In genomic region chr10:80854913-80855748, GRCm38 (mm10) we compare ENCODE assay signal across 8 mouse cellular contexts. TPM values are rescaled to one million over a fixed set of nuclear protein-coding genes. Genes with fewer than 3 reads are reported as not detected.
DNase-seq lines count a peak whose midpoint lies in the region; ATAC-seq and TF ChIP-seq lines count a peak whose summit lies in the region.

TSS of gene Lsm7 (minus strand) at chr10:80855209.
TSS of gene Sppl2b (plus strand) at chr10:80855275.

- H3K27ac ChIP-seq in forebrain, postnatal 0 days (ENCODE audit: low read depth, low read length), result peak within 1 kb of the TSS; percentile 92
- H3K27ac ChIP-seq in lung, embryonic 15.5 days, result no peak within 1 kb of the TSS

- whole genome bisulfite sequencing in forebrain, postnatal 0 days, result 2% methylated on average over 81 of the region's 81 CpGs
- under 1% methylated on average over 81 of the region's 81 CpGs for WGBS in lung, embryonic 15.5 days

- peak within 1 kb of the TSS; percentile 85 for H3K9ac ChIP-seq in forebrain, postnatal 0 days
- H3K9ac ChIP-seq in lung, embryonic 15.5 days, result peak within 1 kb of the TSS; percentile 79

- H3K27me3 ChIP-seq in G1E (ENCODE audit: insufficient read depth, low read length), result no peaks in the 10 kb centered on the region
- no peaks in the 10 kb centered on the region for H3K27me3 ChIP-seq in forebrain, postnatal 0 days (ENCODE audit: insufficient read depth, low read length)
- no peaks in the 10 kb centered on the region for H3K27me3 ChIP-seq in lung, embryonic 15.5 days

- H3K9me3 ChIP-seq in G1E (replicated peaks), result no peaks in the 10 kb centered on the region
- H3K9me3 ChIP-seq in forebrain, postnatal 0 days (ENCODE audit: low read length), result no peaks in the 10 kb centered on the region
- no peaks in the 10 kb centered on the region for H3K9me3 ChIP-seq in lung, embryonic 15.5 days

- no peak for TF ChIP-seq CTCF in G1E (IDR thresholded peaks at IDR 0.05; ENCODE audit: low read depth, low read length)
- no peak for TF ChIP-seq CTCF in forebrain, postnatal 0 days (IDR thresholded peaks at IDR 0.05; ENCODE audit: low read depth)

- peaks cover 87% of the 10 kb centered on the region for H3K4me1 ChIP-seq in G1E (ENCODE audit: insufficient read depth, low read depth, low read length)
- peaks cover 19% of the 10 kb centered on the region for H3K4me1 ChIP-seq in forebrain, postnatal 0 days (ENCODE audit: insufficient read depth)
- peaks cover 43% of the 10 kb centered on the region for H3K4me1 ChIP-seq in lung, embryonic 15.5 days

- peak; percentile 7 for ATAC-seq in G1E (ENCODE audit: extremely low read depth, insufficient number of reproducible peaks, low FRiP score, poor library complexity, severe bottlenecking)
- peak; percentile 91 for ATAC-seq in forebrain, postnatal 0 days
- peak; percentile 74 for ATAC-seq in lung, embryonic 15.5 days (ENCODE audit: borderline replicate concordance, extremely low read depth, low FRiP score, low TSS enrichment)

- peaks cover 71% of the 10 kb centered on the region for H3K36me3 ChIP-seq in G1E (replicated peaks)
- H3K36me3 ChIP-seq in forebrain, postnatal 0 days (ENCODE audit: insufficient read depth), result peaks cover 26% of the 10 kb centered on the region
- peaks cover 20% of the 10 kb centered on the region for H3K36me3 ChIP-seq in lung, embryonic 15.5 days

- peak; percentile 95 for DNase-seq in G1E (ENCODE audit: low spot score)
- peak; percentile 95 to 99 for DNase-seq in cerebellum, adult 18-20 months
- DNase-seq in forebrain, postnatal 0 days, result peak; percentile 99
- peak; percentile 99 for DNase-seq in heart, postnatal 4 days
- DNase-seq in layer of hippocampus, adult 8-10 months (ENCODE audit: low spot score in 2 of 2), result peak; percentile 90 to 97
- DNase-seq in ovary, adult 18-20 months (ENCODE audit: low spot score), result peak; percentile 93
- peak; percentile 97 for DNase-seq in thymus, postnatal 0 days (ENCODE audit: low spot score)

- H3K4me3 ChIP-seq in G1E (ENCODE audit: low read depth, low read length), result peak within 1 kb of the TSS; percentile 80
- H3K4me3 ChIP-seq in forebrain, postnatal 0 days (ENCODE audit: low read depth, low read length), result peak within 1 kb of the TSS; percentile 73
- H3K4me3 ChIP-seq in lung, embryonic 15.5 days, result peak within 1 kb of the TSS; percentile 78

- peak within 1 kb of the TSS; percentile 100 for H3K4me2 ChIP-seq in forebrain, postnatal 0 days (ENCODE audit: low read depth)
- H3K4me2 ChIP-seq in lung, embryonic 15.5 days, result peak within 1 kb of the TSS; percentile 99

RNA-seq across cellular contexts. Expression of gene Lsm7, which starts in this region (rescaled TPM):
- total RNA-seq in G1E (2014; fragmentation: Nextera tagmentation) (51.2 and 53.5 TPM in 2 replicates), G1E (2017) (282 and 373 TPM in 2 replicates)
- polyA plus RNA-seq in G1E (2012), result 226 and 269 TPM in 2 replicates
- 158 and 292 TPM in 2 replicates for total RNA-seq in forebrain, postnatal 0 days (2014; rRNA removed)
- 306 and 392 TPM in 2 replicates for polyA plus RNA-seq in forebrain, postnatal 0 days (2015; fragmentation: Nextera tagmentation; extraction: Ambion mirVana)
- total RNA-seq in heart, postnatal 4 days (2021), result 10 to 100 TPM; 29.9 to 35.0 TPM
- 10 to 100 TPM; 42.1 to 61.3 (median 57.5) TPM for total RNA-seq in layer of hippocampus, adult 8-10 months (2022)
- 254 and 281 TPM in 2 replicates for polyA plus RNA-seq in lung, embryonic 15.5 days (2015; fragmentation: Nextera tagmentation; extraction: Ambion mirVana)
- 338 and 340 TPM in 2 replicates for polyA plus RNA-seq in thymus, postnatal 0 days (2015; fragmentation: Nextera tagmentation; extraction: Ambion mirVana)

RNA-seq across cellular contexts. Expression of gene Sppl2b, which starts in this region (rescaled TPM):
- 46.0 and 55.1 TPM in 2 replicates for total RNA-seq in G1E (2014; fragmentation: Nextera tagmentation)
- total RNA-seq in G1E (2017), result 18.0 and 22.1 TPM in 2 replicates
- 76.6 and 92.5 TPM in 2 replicates for polyA plus RNA-seq in G1E (2012)
- 79.2 and 90.3 TPM in 2 replicates for total RNA-seq in forebrain, postnatal 0 days (2014; rRNA removed)
- polyA plus RNA-seq in forebrain, postnatal 0 days (2015; fragmentation: Nextera tagmentation; extraction: Ambion mirVana), result 64.6 and 74.4 TPM in 2 replicates
- 10 to 100 TPM; 23.4 to 24.8 TPM for total RNA-seq in heart, postnatal 4 days (2021)
- total RNA-seq in layer of hippocampus, adult 8-10 months (2022), result 10 to 100 TPM; 53.9 to 68.2 (median 59.3) TPM
- polyA plus RNA-seq in lung, embryonic 15.5 days (2015; fragmentation: Nextera tagmentation; extraction: Ambion mirVana), result 39.1 and 40.8 TPM in 2 replicates
- polyA plus RNA-seq in thymus, postnatal 0 days (2015; fragmentation: Nextera tagmentation; extraction: Ambion mirVana), result 26.8 and 27.7 TPM in 2 replicates

Comparison
In these comparisons a context has a peak if more than half of its experiments do, and no peak if none do; other contexts are left out.
1. ATAC-seq: peak in every context shown above with its lines; median percentile 91 in forebrain, postnatal 0 days; 74 in lung, embryonic 15.5 days; 7 in G1E.